Mouse (Mus musculus): Measurements from ENCODE around the gene Psmd2.

Gene Psmd2

DNA sequence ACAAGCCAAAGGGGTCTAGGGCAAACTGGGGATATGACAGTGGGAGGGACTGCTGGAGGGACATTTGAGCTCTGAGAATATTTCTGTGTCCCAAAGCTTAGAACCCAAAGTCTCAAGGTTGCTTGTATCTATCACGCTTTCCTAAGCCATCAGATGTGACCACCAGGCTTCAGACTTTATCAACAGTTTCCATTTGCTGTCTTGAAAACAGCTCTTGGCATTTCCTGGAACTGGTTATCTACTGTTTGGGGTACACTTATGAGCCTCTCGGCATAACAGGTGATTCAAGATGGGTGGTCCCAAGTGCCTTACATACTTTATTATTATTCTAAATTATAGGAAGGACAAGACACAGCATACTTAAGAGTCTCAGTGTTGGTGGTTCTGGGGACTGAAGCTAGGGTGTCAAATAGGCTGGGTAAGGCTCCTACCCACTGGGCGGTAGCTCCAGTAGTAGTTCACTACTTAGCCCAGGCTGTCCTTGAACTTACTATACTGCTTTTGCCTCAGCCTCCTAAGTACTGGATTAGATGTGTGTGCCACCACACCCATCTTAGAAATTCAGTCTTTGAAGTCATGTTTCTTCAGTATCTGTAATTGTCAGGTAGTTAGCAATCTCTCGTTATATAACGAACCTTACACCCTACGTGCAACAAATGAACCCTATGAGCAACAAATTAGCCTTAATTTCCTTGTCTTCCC is 52.4 kb downstream of the Psmd2 start:
- DNase-seq = no peak

DNA sequence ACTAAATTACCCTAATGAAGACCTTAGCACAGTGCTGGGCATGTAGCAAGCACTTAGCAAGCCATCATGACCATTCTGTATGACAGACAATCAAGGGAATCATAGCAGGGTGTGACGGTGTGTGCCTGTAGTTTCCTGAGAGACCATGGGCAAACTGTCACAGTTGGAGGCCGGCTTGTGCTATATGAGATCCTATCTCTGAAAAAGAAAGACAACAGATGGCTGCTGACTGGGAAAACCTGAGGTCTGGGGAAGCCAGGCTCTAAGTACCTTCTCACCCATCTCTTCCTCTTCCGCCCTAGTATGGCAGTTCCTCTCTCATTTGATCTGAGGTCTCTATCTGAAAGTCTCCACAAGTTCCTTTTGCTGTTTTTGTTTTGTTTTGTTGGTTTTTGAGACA is 54.3 kb downstream of the Psmd2 start:
- no peak for DNase-seq

DNA sequence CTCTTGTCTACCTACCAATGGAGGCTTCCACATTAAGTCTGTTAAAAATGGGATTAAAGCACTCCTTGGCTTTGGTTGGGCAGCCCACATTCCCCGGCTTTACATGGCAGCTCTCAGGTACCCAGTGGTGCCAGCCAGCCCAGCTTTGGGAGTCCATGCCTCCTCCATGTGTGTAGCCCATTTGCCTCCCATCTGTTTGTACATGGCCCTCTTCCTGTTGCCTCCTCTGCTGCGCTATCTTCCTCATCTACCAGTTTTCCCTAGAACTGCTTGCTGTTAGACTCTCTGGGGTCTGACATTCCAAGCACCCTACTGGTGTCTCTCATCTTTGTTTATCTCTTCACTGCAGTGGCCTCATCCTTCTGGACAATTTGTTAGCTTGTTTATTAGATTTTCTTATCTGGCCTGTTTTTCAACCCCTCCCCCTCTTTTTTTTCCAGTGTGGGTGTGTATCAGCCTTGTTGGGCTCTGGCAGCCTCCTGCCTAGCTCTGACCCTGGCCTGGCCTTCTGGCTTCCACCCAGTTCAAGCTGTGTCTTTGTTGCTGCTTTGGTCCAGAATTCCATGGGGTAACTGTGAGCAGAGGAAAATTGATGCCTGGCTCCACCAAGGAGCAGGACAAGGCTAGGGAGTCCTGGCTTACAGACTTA is 55.1 kb downstream of the Psmd2 start:
- no peak for DNase-seq

DNA sequence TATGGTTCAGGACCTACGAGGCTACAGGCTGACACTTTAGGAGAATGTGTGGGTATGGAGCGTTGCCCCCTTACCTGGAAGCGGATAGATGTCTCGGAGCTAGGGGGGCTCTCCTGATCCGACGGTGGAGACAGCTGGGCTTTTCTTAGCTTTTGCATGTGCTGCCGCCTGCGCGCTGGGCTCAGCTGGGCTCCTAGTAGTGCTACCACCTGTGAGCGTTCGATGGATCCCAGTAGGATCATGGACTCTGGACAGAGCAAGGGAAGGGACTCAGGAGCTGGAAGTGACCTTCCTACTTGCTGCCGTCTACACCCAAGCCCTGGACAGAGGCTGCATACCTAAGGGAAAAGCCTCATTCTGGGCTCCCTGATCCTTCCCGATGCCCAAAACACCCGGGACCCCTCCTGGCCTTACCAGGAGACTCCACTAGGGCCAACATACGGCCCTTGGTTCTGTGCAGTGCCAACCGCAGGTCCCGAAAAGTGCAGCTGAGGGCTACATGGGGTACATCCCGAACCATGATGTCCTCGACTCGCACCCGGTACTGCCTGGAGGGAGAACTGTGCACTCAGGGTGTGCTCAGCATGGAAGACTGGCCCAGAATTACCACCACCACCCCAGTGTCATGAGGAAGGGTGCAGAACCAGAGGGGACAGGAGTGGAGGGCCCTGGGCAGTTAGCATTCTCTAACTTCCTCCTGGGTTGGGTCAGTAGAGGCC is 56.9 kb downstream of the Psmd2 start:
- DNase-seq = no peak

DNA sequence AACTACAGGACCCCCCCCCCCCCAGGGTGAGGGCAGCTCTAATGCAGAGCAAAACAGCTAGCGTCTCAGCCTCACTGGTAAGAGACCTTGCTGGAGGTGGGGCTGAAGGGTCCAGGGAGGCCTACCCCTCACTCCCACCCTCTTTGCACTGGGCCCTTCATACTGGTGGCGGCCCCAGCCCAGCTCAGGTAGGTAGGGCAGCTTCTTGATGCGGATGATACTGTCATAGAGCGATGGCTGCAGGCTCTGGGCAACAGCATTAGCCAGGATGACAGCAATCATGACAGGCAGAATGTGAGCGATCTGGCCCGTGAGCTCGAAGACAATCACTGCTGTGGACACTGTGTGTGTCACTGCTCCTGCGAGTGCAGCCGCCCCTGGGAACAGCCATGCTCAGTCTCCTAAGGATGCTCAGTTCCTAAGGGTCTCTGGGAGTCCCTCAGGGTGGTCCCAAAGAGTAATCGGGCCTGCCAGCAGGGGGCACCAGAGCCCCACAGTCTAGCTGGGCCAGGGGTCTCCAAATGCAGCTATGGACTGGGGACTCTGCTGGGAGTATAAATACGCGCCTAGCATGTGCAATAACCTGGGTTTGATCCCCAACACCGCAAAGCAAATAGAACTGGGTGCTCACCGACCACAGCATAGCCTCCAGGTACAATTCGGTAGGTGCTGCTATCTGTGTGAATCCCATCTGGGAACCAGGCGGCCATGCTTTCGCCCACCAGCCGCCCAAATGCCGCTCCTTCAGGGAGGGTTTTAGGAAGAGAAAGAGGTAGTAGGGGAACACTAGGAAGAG is 57.7 kb downstream of the Psmd2 start:
- no peak for DNase-seq

DNA sequence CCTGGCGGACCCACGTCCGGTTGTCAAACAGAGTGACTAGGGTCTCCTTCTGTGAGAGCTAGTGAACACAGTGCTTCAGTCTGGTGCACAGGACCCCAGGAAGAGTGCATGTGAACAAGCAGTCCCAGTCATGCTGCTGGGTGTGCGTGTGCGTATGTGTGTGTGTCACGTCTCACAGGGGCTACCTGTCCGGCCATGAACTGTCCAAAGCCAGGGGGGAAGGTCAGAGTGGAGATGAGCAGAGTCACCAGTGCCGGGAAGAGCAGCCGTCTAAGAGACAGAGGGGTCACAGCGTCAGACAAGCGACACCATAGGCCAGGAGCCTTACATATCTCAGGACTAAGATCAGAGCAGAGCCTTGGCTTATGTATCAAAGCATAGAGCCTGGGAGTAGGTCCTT is 58.9 kb downstream of the Psmd2 start:
- no peak for DNase-seq

DNA sequence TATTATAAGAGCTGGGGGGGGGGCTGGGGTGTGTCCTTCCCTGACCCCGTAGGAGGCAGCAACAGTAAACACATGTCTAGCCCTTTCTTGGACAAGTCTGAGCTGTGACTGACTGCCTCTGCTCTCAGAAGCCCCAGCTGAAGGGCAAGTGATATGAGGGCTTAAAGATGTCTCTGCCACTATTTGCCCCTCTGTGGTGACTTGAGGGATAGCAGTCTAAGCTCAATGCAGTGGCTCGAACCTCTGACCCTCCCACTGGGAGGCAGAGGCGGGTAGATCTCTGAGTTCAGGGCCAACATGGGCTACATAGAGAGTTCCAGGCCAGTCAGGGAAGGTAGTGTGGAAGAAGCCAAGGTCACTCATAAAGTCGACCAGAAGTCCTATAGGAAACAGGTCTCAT is 59.4 kb downstream of the Psmd2 start:
- no peak for DNase-seq

DNA sequence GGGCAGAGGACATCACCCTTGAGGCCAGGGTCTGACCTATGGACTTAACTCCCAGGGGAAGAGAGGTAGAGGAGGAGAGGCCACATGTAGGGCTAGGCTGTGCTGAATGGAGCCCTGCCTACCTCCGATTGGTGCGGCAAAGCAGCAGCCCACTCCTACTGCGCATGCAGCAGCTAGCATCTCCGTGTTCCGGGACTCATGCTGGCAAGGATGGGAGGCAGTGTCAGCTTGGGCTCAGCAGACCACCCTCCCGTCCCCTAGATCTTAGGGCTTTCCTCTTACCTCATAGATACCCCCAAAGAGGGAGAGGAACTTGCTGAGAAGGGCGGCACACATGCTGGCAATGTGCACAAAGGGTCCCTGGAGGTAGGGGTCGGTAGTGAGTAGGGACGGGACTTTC is 60.7 kb downstream of the Psmd2 start:
- DNase-seq = no peak

DNA sequence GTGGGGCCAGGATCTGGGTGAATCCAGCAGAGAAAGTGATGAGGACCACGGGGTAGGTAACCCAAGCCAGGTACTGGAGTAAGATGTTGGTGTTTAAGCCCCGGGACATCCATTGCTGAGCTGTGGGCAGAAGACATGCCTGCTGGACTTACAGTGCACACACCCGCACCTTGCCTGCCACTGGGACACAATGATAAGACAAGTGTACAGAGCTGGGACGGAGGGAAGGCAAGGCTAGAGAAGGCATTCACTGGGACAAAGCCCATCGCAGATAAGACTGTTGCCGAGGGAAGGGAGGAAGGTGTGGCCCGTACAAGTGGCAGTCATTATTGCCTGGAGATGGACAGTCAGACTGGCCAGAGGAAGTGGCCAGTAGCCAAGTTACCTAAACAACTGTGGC is 61.4 kb downstream of the Psmd2 start:
- no peak for DNase-seq
